Mouse (Mus musculus) embryonic facial prominence, embryonic 10.5 days (tissue): ENCODE data around the gene Krtap17-1. TPM values are rescaled to one million over a fixed set of nuclear protein-coding genes. Genes with fewer than 3 reads are reported as not detected.

Source experiments
- DNase-seq: peaks from one replicate; pipeline ENCODE4 v3.0.0-alpha.2; 2017; ENCODE audit warnings: low spot score
- H3K27ac ChIP-seq: fragments of 300-500 bp; sonication (generic); replicated peaks from 2 replicates; pipeline ENCODE4 v1.5.1; 2016; ENCODE audit warnings: mild to moderate bottlenecking
- H3K27me3 ChIP-seq: fragments of 300-500 bp; sonication (generic); replicated peaks from 2 replicates; pipeline ENCODE4 v1.6.1; 2016; ENCODE audit warnings: low read depth, mild to moderate bottlenecking; ENCODE audit not compliant: poor library complexity, severe bottlenecking
- H3K36me3 ChIP-seq: fragments of 300-500 bp; sonication (generic); replicated peaks from 2 replicates; pipeline ENCODE4 v1.6.1; 2016; ENCODE audit warnings: mild to moderate bottlenecking, moderate library complexity
- H3K4me1 ChIP-seq: fragments of 300-500 bp; sonication (generic); 2 replicates; pipeline ENCODE4 v1.6.1; 2016
- H3K4me3 ChIP-seq: fragments of 300-500 bp; sonication (generic); 2 replicates; pipeline ENCODE4 v1.5.1; 2016; ENCODE audit warnings: mild to moderate bottlenecking, moderate library complexity
- H3K9me3 ChIP-seq: fragments of 300-500 bp; sonication (generic); 2 replicates; pipeline ENCODE4 v1.6.1; 2016; ENCODE audit warnings: mild to moderate bottlenecking
- WGBS: fragments of 180-500 bp; shearing (Covaris S2); methylation state at CpG from one replicate; pipeline ENCODE4 v1.1.7; 2016; 5-methylcytosine and 5-hydroxymethylcytosine counted together
- polyA plus RNA-seq: library from polyadenylated mRNA; unstranded; fragments of >200 nt; fragmentation: Nextera tagmentation; extraction: Ambion mirVana; gene quantifications from 2 replicates; pipeline ENCODE4 v1.2.1, GENCODE M21; 2016

The Krtap17-1 gene
- polyA plus RNA-seq, 1 experiment from 2014 or later, result not detected

GRCm38 (mm10) chr11:99994384-99994661 is 529 bp upstream of the Krtap17-1 start:
- no peaks in the 10 kb centered on the region for H3K9me3 ChIP-seq
- no peak for DNase-seq
- H3K4me1 ChIP-seq, result peaks cover 6% of the 10 kb centered on the region
- H3K27ac ChIP-seq, result no peak overlapping the region
- WGBS, result 73% methylated on average over 4 of the region's 4 CpGs
- peaks cover 26% of the 10 kb centered on the region for H3K27me3 ChIP-seq
- H3K4me3 ChIP-seq, result no peak overlapping the region
- no peaks in the 10 kb centered on the region for H3K36me3 ChIP-seq

GRCm38 (mm10) chr11:99990571-99990970 is 3.2 kb downstream of the Krtap17-1 start:
- H3K27ac ChIP-seq, result no peak overlapping the region
- H3K4me1 ChIP-seq, result peaks cover 6% of the 10 kb centered on the region
- peaks cover 26% of the 10 kb centered on the region for H3K27me3 ChIP-seq
- DNase-seq, result no peak
- H3K36me3 ChIP-seq, result no peaks in the 10 kb centered on the region
- no peaks in the 10 kb centered on the region for H3K9me3 ChIP-seq
- H3K4me3 ChIP-seq, result no peak overlapping the region
- 84% methylated on average over 3 of the region's 3 CpGs for WGBS

DNA sequence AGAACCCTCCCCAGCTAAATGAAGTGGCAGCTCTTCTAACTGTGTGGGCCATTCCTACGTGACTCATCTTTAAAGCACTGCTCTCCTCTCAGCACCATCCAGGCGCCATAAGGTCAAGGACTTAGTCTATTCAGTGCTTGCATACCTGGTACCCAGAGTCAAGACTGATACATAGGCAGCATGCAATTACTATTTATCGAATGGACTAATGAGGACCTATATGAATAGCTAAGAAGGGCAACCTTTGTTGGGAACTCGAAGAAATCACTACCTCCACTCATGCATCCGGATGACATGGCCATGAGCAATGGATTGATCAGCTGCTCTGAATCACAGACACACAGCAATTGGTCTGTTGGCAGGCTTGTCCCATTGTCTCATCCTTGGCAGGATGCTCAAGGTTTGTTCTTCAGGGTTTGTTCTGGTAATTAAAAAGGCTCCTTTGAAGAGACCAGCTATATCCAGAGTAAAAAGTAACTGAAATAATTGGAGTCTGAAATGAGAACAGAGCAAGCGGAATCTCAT is 3.9 kb downstream of the Krtap17-1 start:
- peaks cover 26% of the 10 kb centered on the region for H3K27me3 ChIP-seq
- no peaks in the 10 kb centered on the region for H3K36me3 ChIP-seq
- no peaks in the 10 kb centered on the region for H3K9me3 ChIP-seq
- H3K4me1 ChIP-seq, result peaks cover 6% of the 10 kb centered on the region
- no peak overlapping the region for H3K4me3 ChIP-seq
- no peak for DNase-seq
- 87% methylated on average over 6 of the region's 6 CpGs for WGBS
- H3K27ac ChIP-seq, result no peak overlapping the region

DNA sequence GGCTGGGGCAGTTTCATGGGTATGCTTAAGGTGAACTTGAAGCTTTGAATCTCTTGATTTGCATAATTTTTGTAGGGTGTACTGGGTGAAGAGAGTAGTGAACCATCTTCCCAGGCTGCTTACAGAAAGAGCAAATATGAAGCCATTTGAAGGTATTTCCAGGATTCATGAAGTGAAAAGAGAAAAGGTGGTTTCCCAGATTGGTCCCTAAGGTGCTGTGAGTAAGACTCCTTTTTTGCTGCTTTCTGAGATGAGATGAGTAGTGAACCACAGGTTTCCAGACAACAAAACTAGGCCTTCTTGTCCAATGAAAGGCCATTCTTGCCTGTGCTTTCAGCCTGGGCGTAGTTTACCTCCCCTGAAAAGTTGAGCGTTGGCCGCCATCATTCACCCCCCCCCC is 5.3 kb downstream of the Krtap17-1 start:
- DNase-seq, result no peak
- Histone ChIP-seq H3K4me1 (peaks cover 3% of the 10 kb centered on the region), H3K27ac (no peak overlapping the region), H3K9me3 (no peaks in the 10 kb centered on the region), H3K27me3 (peaks cover 12% of the 10 kb centered on the region), H3K4me3 (no peak overlapping the region), H3K36me3 (no peaks in the 10 kb centered on the region)
- 91% methylated on average over 3 of the region's 3 CpGs for WGBS

DNA sequence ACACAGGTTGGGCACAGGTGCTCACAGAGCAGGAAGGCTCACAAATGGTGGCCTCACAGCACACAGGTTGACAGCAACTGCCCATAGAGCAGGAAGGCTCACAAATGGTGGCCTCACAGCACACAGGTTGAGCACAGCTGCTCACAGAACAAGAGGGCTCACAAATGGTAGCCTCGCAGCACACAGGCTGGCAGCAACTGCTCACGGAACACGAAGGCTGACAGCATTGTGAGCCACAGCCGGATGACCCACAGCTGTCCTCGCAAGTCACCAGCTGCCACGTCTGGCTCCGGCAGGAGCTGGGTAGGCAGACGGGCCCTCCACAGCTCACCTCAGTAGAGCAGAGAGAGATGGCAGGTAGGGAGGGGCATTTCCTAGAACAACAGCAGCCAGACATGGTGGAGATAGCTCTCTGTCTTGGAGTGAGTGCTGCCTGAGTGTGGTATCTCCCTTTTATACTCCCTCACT is 7.6 kb downstream of the Krtap17-1 start, which contains the start of gene Krtap16-1:
Gene Krtap16-1, minus strand, starts transcription at position 418 of the 468 bp plus-strand sequence.
- 91% methylated on average over 8 of the region's 8 CpGs for WGBS
- Histone ChIP-seq H3K27me3 (no peaks in the 10 kb centered on the region), H3K27ac (no peak within 1 kb of the TSS), H3K36me3 (no peaks in the 10 kb centered on the region), H3K4me3 (no peak within 1 kb of the TSS), H3K4me1 (no peaks in the 10 kb centered on the region), H3K9me3 (no peaks in the 10 kb centered on the region)
- no peak for DNase-seq

DNA sequence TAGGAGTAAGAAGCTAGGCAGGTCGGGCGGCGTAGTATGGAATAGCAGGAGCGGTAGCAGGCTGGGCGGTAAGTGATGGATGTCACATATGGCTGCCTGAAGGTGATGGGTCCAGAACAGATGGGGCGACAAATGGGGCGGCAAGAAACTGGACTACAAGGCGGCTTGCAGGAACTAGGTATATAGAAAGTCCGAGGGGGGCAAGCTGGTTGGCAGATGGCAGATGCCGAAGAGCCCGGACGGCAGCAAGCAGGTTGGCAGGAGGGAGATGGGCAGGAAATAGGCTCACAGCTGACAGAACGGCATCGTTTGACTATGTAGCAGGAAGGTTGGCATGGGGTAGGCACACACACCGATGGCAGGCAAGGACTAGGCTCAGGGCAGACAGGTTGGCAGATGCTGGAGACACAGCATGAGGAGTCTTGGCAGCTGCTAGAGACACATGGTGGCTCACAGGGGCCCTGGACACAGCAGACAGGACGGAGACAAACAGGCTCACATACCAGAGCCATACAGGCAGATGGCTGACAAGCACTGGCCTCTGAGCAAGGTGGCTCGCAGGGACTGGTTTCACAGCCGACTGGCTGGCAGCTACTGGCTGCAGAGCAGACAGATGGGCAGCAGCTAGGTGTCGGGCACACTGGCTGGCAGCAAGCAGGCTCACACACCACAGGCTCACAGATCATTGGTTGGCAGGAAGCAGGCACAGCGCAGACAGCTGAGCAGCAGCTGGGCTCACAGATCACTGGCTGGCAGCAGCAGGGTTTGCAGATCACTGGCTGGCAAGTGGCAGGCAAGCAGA is 8.3 kb downstream of the Krtap17-1 start:
- 90% methylated on average over 20 of the region's 20 CpGs for WGBS
- no peak for DNase-seq
- Histone ChIP-seq H3K4me3 (no peak overlapping the region), H3K27me3 (no peaks in the 10 kb centered on the region), H3K4me1 (no peaks in the 10 kb centered on the region), H3K36me3 (no peaks in the 10 kb centered on the region), H3K9me3 (no peaks in the 10 kb centered on the region), H3K27ac (no peak overlapping the region)

GRCm38 (mm10) chr11:99983442-99983841 is 10.4 kb downstream of the Krtap17-1 start:
- Histone ChIP-seq H3K27ac (no peak overlapping the region), H3K4me1 (no peaks in the 10 kb centered on the region), H3K4me3 (no peak overlapping the region), H3K36me3 (no peaks in the 10 kb centered on the region), H3K9me3 (no peaks in the 10 kb centered on the region), H3K27me3 (no peaks in the 10 kb centered on the region)
- DNase-seq, result no peak
- 86% methylated on average over 1 of the region's 1 CpGs for WGBS

GRCm38 (mm10) chr11:99982731-99983130 is 11.1 kb downstream of the Krtap17-1 start:
- H3K36me3 ChIP-seq, result no peaks in the 10 kb centered on the region
- H3K9me3 ChIP-seq, result no peaks in the 10 kb centered on the region
- no peaks in the 10 kb centered on the region for H3K27me3 ChIP-seq
- H3K4me1 ChIP-seq, result no peaks in the 10 kb centered on the region
- 90% methylated on average over 9 of the region's 9 CpGs for WGBS
- H3K4me3 ChIP-seq, result no peak overlapping the region
- no peak overlapping the region for H3K27ac ChIP-seq
- DNase-seq, result no peak

DNA sequence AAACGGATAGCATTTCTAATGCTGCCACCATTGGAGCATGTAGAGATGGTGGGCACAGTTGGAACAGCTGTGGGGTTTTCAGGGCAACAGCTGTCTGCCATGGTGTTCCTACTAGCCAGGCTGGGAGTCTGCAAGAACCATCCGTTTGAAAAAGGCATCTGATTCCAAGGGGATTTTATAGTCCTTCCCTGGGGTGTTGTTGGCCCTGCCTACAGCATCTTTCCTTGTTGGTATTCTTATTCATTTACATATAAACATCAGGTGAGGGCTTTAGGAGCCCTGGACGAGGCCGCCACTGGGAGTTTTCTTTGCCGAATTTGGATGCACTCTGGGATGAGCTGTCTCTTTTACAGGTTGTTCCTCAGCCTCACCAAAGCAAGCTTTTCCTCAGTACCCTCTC is 14.8 kb downstream of the Krtap17-1 start, which contains the start of gene Krtap29-1:
Gene Krtap29-1, minus strand, starts transcription at position 101 of the 400 bp plus-strand sequence.
- H3K27me3 ChIP-seq, result no peaks in the 10 kb centered on the region
- no peak within 1 kb of the TSS for H3K27ac ChIP-seq
- WGBS, result 81% methylated on average over 5 of the region's 5 CpGs
- no peaks in the 10 kb centered on the region for H3K9me3 ChIP-seq
- no peak for DNase-seq
- H3K4me3 ChIP-seq, result no peak within 1 kb of the TSS
- no peaks in the 10 kb centered on the region for H3K4me1 ChIP-seq
- H3K36me3 ChIP-seq, result no peaks in the 10 kb centered on the region

DNA sequence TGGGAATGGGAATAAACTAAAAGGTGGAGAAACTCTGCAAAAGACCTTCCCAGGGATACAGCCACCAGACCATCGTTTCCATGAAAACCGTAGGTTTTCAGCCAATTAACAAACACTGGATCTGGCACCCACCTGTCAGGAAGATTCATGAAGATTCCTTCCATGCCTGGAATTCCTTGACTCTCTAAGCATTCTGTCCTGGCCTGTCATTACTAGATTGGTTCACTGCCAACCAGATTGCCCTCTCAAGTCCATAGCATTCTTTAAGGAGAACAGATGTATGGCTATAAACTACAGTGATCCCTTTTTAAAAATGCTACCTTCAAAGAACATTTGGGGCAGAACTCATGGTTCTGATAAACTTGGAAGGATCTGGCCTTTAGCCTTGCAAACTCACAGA is 27.8 kb downstream of the Krtap17-1 start:
- Histone ChIP-seq H3K4me1 (no peaks in the 10 kb centered on the region), H3K27me3 (no peaks in the 10 kb centered on the region), H3K9me3 (no peaks in the 10 kb centered on the region), H3K27ac (no peak overlapping the region), H3K4me3 (no peak overlapping the region), H3K36me3 (no peaks in the 10 kb centered on the region)
- DNase-seq, result no peak
- 74% methylated on average over 2 of the region's 2 CpGs for WGBS

- Histone ChIP-seq H3K9me3 (no peaks in the 10 kb centered on the region), H3K36me3 (no peaks in the 10 kb centered on the region), H3K4me3 (no peak overlapping the region), H3K27ac (no peak overlapping the region), H3K27me3 (no peaks in the 10 kb centered on the region), H3K4me1 (no peaks in the 10 kb centered on the region)
- 54% methylated on average over 6 of the region's 6 CpGs for WGBS
- no peak for DNase-seq
Measured at GRCm38 (mm10) chr11:99964213-99964612, 29.6 kb downstream of the Krtap17-1 start.

DNA sequence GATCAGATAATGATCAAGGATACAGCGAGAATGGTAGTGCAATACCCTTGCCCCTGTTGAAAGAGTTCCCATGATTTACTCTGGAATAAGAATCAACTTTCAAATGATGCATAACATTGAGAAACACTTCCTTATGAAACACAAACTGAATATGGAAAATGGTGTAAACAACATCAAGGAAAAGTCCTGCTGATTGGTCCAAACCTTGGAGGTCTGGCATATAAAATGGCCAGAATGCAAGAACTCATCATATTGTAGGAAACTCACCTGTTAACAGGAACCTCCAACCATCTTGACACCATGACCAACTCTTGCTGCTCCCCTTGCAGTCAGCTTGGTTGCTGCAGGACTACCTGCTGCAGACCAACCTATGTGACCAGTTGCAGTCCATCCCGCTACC is 45.6 kb downstream of the Krtap17-1 start, which contains the start of gene Krtap9-5:
Gene Krtap9-5, plus strand, starts transcription at position 301 of the 400 bp plus-strand sequence.
- H3K4me1 ChIP-seq, result no peaks in the 10 kb centered on the region

More for the DNA sequence above, 45.6 kb downstream of the Krtap17-1 start, which contains the start of gene Krtap9-5:
- H3K4me3 ChIP-seq, result no peak within 1 kb of the TSS
- H3K9me3 ChIP-seq, result no peaks in the 10 kb centered on the region; the same call in 1 of the 2 replicates
- H3K36me3 ChIP-seq, result no peaks in the 10 kb centered on the region
- H3K27ac ChIP-seq, result no peak within 1 kb of the TSS
- DNase-seq, result no peak
- H3K27me3 ChIP-seq, result no peaks in the 10 kb centered on the region
- 88% methylated on average over 2 of the region's 2 CpGs for WGBS
